Mouse (Mus musculus): Measurements from ENCODE around the gene Gm17455. TPM values are rescaled to one million over a fixed set of nuclear protein-coding genes. Genes with fewer than 3 reads are reported as not detected.

Gm17455 gene
- total and polyA plus RNA-seq, 2 experiments from 2014 or later, result 0.93 to 12.5 TPM

GRCm38 (mm10) chr10:60442321-60442720 is 42.8 kb downstream of the Gm17455 start:
- ATAC-seq (ENCODE audit: low FRiP score) (no peak), DNase-seq (ENCODE audit: low spot score) (no peak)
- H3K27me3 ChIP-seq (ENCODE audit: insufficient read depth, low read length), result no peaks in the 10 kb centered on the region
- no peak overlapping the region for H3K4me2 ChIP-seq (ENCODE audit: low read depth, low read length, poor library complexity, severe bottlenecking)
- no peak for TF ChIP-seq CTCF (IDR thresholded peaks at IDR 0.05)
- no peak overlapping the region for H3K4me3 ChIP-seq (ENCODE audit: low read depth, low read length)
- no peaks in the 10 kb centered on the region for H3K9me3 ChIP-seq (ENCODE audit: low read length)
- H3K9ac ChIP-seq (replicated peaks; ENCODE audit: low read length, poor library complexity, severe bottlenecking), result no peak overlapping the region
- H3K36me3 ChIP-seq (ENCODE audit: insufficient read depth, low read length), result no peaks in the 10 kb centered on the region
- WGBS, result 85% methylated on average over 4 of the region's 4 CpGs
- no peaks in the 10 kb centered on the region for H3K4me1 ChIP-seq (ENCODE audit: insufficient read depth, low read length)
- no peak overlapping the region for H3K27ac ChIP-seq (ENCODE audit: low read depth, low read length)

DNA sequence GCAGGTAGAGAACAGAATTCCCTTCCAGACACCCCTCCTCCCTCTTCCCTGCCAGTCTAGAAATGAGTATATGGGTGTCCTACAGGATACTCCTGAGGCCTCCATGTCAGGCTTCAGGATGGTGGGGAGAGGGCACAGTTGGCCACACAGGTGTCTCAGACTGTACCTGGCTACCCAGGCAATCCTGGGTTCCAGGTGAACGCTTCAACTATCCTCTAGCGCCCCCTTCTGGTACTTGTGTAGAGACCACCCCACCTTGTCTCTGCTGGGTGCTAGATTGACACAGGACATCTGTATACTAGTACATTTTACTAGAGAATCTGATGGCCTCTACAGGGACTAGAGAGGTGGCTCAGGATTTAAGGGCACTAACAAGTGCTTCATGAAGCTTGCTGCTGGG is 43.6 kb downstream of the Gm17455 start:
- H3K9me3 ChIP-seq (ENCODE audit: low read length), result no peaks in the 10 kb centered on the region
- TF ChIP-seq CTCF (IDR thresholded peaks at IDR 0.05), result 0 out of 2 replicates have a peak, but pooled peaks have one; percentile 11
- no peak overlapping the region for H3K9ac ChIP-seq (replicated peaks; ENCODE audit: low read length, poor library complexity, severe bottlenecking)
- H3K36me3 ChIP-seq (ENCODE audit: insufficient read depth, low read length), result no peaks in the 10 kb centered on the region
- H3K4me1 ChIP-seq (ENCODE audit: insufficient read depth, low read length), result no peaks in the 10 kb centered on the region
- DNase-seq (ENCODE audit: low spot score) (peak; percentile 7), ATAC-seq (ENCODE audit: low FRiP score) (no peak)
- no peak overlapping the region for H3K4me3 ChIP-seq (ENCODE audit: low read depth, low read length)
- 3% methylated on average over 2 of the region's 2 CpGs for WGBS
- no peaks in the 10 kb centered on the region for H3K27me3 ChIP-seq (ENCODE audit: insufficient read depth, low read length)
- no peak overlapping the region for H3K27ac ChIP-seq (ENCODE audit: low read depth, low read length)
- H3K4me2 ChIP-seq (ENCODE audit: low read depth, low read length, poor library complexity, severe bottlenecking), result no peak overlapping the region

GRCm38 (mm10) chr10:60445031-60445593 is 45.6 kb downstream of the Gm17455 start:
- DNase-seq (ENCODE audit: low spot score) (peak; percentile 45), ATAC-seq (ENCODE audit: low FRiP score) (no peak)
- no peaks in the 10 kb centered on the region for H3K4me1 ChIP-seq (ENCODE audit: insufficient read depth, low read length)
- no peak for TF ChIP-seq CTCF (IDR thresholded peaks at IDR 0.05)
- H3K36me3 ChIP-seq (ENCODE audit: insufficient read depth, low read length), result no peaks in the 10 kb centered on the region
- no peak overlapping the region for H3K27ac ChIP-seq (ENCODE audit: low read depth, low read length)
- no peaks in the 10 kb centered on the region for H3K27me3 ChIP-seq (ENCODE audit: insufficient read depth, low read length)
- 68% methylated on average over 8 of the region's 8 CpGs for WGBS
- no peak overlapping the region for H3K9ac ChIP-seq (replicated peaks; ENCODE audit: low read length, poor library complexity, severe bottlenecking)
- H3K4me2 ChIP-seq (ENCODE audit: low read depth, low read length, poor library complexity, severe bottlenecking), result no peak overlapping the region
- H3K4me3 ChIP-seq (ENCODE audit: low read depth, low read length), result no peak overlapping the region
- no peaks in the 10 kb centered on the region for H3K9me3 ChIP-seq (ENCODE audit: low read length)

DNA sequence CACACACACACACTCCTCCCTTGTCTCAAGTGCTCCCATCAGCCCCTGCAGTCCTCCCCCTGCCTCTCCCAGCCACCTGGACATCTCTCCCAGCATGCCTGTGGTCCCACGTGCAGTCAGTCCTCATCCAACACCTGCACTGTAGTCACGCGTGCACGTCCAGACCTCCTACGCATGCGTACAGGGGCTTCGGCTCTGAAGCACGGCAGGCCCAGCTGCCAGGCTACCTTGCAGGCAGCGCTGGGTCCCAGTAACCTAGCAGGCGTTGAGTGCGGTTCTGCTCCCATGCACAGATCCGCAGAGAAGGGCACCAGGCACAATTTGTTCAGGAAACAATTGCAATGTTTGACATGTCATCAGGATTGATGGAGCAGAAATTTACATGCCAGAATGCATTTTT is 47.7 kb downstream of the Gm17455 start:
- DNase-seq (ENCODE audit: low spot score) (peak; percentile 62), ATAC-seq (ENCODE audit: low FRiP score) (no peak)
- WGBS, result 85% methylated on average over 12 of the region's 12 CpGs
- Histone ChIP-seq H3K4me2 (ENCODE audit: low read depth, low read length, poor library complexity, severe bottlenecking) (no peak overlapping the region), H3K27ac (ENCODE audit: low read depth, low read length) (no peak overlapping the region), H3K36me3 (ENCODE audit: insufficient read depth, low read length) (no peaks in the 10 kb centered on the region), H3K4me1 (ENCODE audit: insufficient read depth, low read length) (no peaks in the 10 kb centered on the region), H3K27me3 (ENCODE audit: insufficient read depth, low read length) (no peaks in the 10 kb centered on the region), H3K4me3 (ENCODE audit: low read depth, low read length) (no peak overlapping the region), H3K9ac (replicated peaks; ENCODE audit: low read length, poor library complexity, severe bottlenecking) (no peak overlapping the region), H3K9me3 (ENCODE audit: low read length) (no peaks in the 10 kb centered on the region)
- TF ChIP-seq CTCF (IDR thresholded peaks at IDR 0.05), result no peak

Other genes starting within 250 kb of the Gm17455 start
- gene Chst3, start 180.5 kb upstream of the Gm17455 start, total RNA-seq (2014; rRNA removed), result 4.6 and 5.5 TPM in 2 replicates
- gene Chst3, start 180.5 kb upstream of the Gm17455 start, polyA plus RNA-seq (2015; fragmentation: Nextera tagmentation; extraction: Ambion mirVana), result 0.86 and 0.89 TPM in 2 replicates
- gene Psap, start 122.1 kb upstream of the Gm17455 start, total RNA-seq (2014; rRNA removed), result 714 and 811 TPM in 2 replicates
- 272 and 300 TPM in 2 replicates for gene Psap, start 122.1 kb upstream of the Gm17455 start, polyA plus RNA-seq (2015; fragmentation: Nextera tagmentation; extraction: Ambion mirVana)
- 5.9 and 15.8 TPM in 2 replicates for gene Vsir, start 52.9 kb upstream of the Gm17455 start, total RNA-seq (2014; rRNA removed)
- gene Vsir, start 52.9 kb upstream of the Gm17455 start, polyA plus RNA-seq (2015; fragmentation: Nextera tagmentation; extraction: Ambion mirVana), result 3.4 and 3.7 TPM in 2 replicates

Data from midbrain, postnatal 0 days (tissue).